ENCODE assay signal across 12 mouse cellular contexts in the genomic region with DNA sequence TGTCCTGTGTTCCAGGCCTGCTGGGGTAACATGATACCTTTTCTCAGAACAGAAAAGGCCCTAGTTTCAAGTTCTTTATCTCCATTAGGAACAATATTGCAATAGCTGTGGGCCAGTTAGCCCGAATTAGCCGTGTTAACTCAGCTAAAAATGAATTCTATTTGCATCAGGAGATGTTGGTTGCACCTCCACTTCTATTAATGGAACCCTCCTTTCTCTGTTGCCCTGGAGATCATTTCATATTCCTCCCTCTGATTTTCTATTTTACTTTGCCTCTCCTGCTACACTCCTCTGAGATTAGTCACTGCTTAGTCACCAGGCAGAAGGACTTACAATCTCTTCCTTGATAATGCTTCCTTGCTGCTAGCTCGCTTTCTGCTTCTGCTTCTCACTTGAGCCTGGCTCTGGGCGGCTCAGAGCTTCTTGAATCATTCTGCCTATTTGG. TPM values are rescaled to one million over a fixed set of nuclear protein-coding genes. Genes with fewer than 3 reads are reported as not detected.
DNase-seq lines count a peak whose midpoint lies in the region; ATAC-seq lines count a peak whose summit lies in the region.
"Had no signal": no experiment of that assay in that cellular context is flagged by ENCODE, and none has a peak within 500 bp of the region (broad histone marks: within the 10 kb centered on the region; RNA-seq: fewer than 3 reads in every experiment).

No protein-coding gene starts in this region.

- DNase-seq in embryo, embryonic 10 days (ENCODE audit: low spot score), result peak; percentile 3
- no peak for DNase-seq in embryo, embryonic 11 days
- DNase-seq in lung, postnatal 36 days, result peak; percentile 25
- DNase-seq in lung, postnatal 4 days, result no peak
- peak; percentile 34 to 36 for DNase-seq in frontal cortex, postnatal 10 days (ENCODE audit: low spot score in 2 of 2)
- peak; percentile 42 for DNase-seq in right cerebral cortex, postnatal 14 days
- no peak for DNase-seq in kidney, postnatal 36 days
- DNase-seq: kidney, postnatal 4 days had no signal

- WGBS in intestine, embryonic 16.5 days, result 73% methylated on average over 4 of the region's 4 CpGs

- H3K4me3 ChIP-seq in intestine, embryonic 16.5 days (ENCODE audit: low read length), result no peak overlapping the region
- H3K4me3 ChIP-seq: hindbrain, embryonic 10.5 days; lung, embryonic 15.5 days; neural tube, embryonic 13.5 days had no signal

- H3K36me3 ChIP-seq in intestine, embryonic 16.5 days (ENCODE audit: control insufficient read depth, insufficient read depth, low read length), result no peaks in the 10 kb centered on the region
- H3K36me3 ChIP-seq: lung, embryonic 15.5 days; neural tube, embryonic 13.5 days had no signal

- no peaks in the 10 kb centered on the region for H3K27me3 ChIP-seq in intestine, embryonic 16.5 days (replicated peaks; ENCODE audit: control insufficient read depth, insufficient read depth, low read length)
- H3K27me3 ChIP-seq: lung, embryonic 15.5 days; neural tube, embryonic 13.5 days had no signal

- no peak overlapping the region; the same call in 1 of the 2 replicates for H3K27ac ChIP-seq in intestine, embryonic 16.5 days (ENCODE audit: low read length)
- H3K27ac ChIP-seq: hindbrain, embryonic 10.5 days; lung, embryonic 15.5 days; neural tube, embryonic 13.5 days had no signal

- ATAC-seq in intestine, embryonic 16.5 days, result no peak

- H3K9me3 ChIP-seq in intestine, embryonic 16.5 days (ENCODE audit: control insufficient read depth, low read length), result no peaks in the 10 kb centered on the region
- H3K9me3 ChIP-seq: hindbrain, embryonic 10.5 days; lung, embryonic 15.5 days; neural tube, embryonic 13.5 days had no signal

- H3K4me2 ChIP-seq in intestine, embryonic 16.5 days (ENCODE audit: low read depth, low read length), result no peak overlapping the region
- H3K4me2 ChIP-seq: lung, embryonic 15.5 days; neural tube, embryonic 13.5 days had no signal

- H3K9ac ChIP-seq in intestine, embryonic 16.5 days (ENCODE audit: low read depth, low read length), result no peak overlapping the region
- H3K9ac ChIP-seq: lung, embryonic 15.5 days; neural tube, embryonic 13.5 days had no signal

- peaks cover 15% of the 10 kb centered on the region for H3K4me1 ChIP-seq in intestine, embryonic 16.5 days (ENCODE audit: control insufficient read depth, insufficient read depth, low read length)

RNA-seq across cellular contexts. Expression of gene Itgav, which starts 4.1 kb away (rescaled TPM):
- 39.6 and 45.7 TPM in 2 replicates for polyA plus RNA-seq in intestine, embryonic 16.5 days (2015; fragmentation: Nextera tagmentation; extraction: Ambion mirVana)

Comparison
In these comparisons a context has a peak if more than half of its experiments do, and no peak if none do; other contexts are left out.
1. DNase-seq: peak in embryo, embryonic 10 days (single experiment), lung, postnatal 36 days (single experiment), frontal cortex, postnatal 10 days (2 of 2) and right cerebral cortex, postnatal 14 days (single experiment); none in embryo, embryonic 11 days (single experiment), lung, postnatal 4 days (0 of 2) and kidney, postnatal 36 days (0 of 2).